Mouse (Mus musculus): ENCODE results near the gene Tor3a.
"Not testable (repeated sequence)": the region's sequence is repeated elsewhere in the genome, so short reads cannot be mapped to it uniquely, and the experiment has no call there.

Tor3a gene

GRCm38 (mm10) chr1:156669208-156669983, 4.8 kb downstream of the Tor3a start:
- no peak for DNase-seq

- no peak for DNase-seq
Observed at GRCm38 (mm10) chr1:156668602-156669001, 5.6 kb downstream of the Tor3a start.

- no peak for DNase-seq
Observed at GRCm38 (mm10) chr1:156667141-156667926, 6.8 kb downstream of the Tor3a start.

GRCm38 (mm10) chr1:156665777-156666176, 8.4 kb downstream of the Tor3a start:
- DNase-seq, result no peak

GRCm38 (mm10) chr1:156660660-156661236, 13.4 kb downstream of the Tor3a start:
- not testable (repeated sequence) for DNase-seq

GRCm38 (mm10) chr1:156659906-156660659, 14.1 kb downstream of the Tor3a start:
- DNase-seq, result no peak

- DNase-seq, result no peak
Observed at GRCm38 (mm10) chr1:156658676-156659075, 15.5 kb downstream of the Tor3a start.

- no peak for DNase-seq
Observed at GRCm38 (mm10) chr1:156657523-156657922, 16.6 kb downstream of the Tor3a start.

GRCm38 (mm10) chr1:156654735-156655530, 19.2 kb downstream of the Tor3a start:
- DNase-seq, result no peak

- DNase-seq, result no peak
Observed at GRCm38 (mm10) chr1:156652189-156652822, 21.9 kb downstream of the Tor3a start.

- no peak for DNase-seq
Observed at GRCm38 (mm10) chr1:156650631-156651030, 23.5 kb downstream of the Tor3a start.

GRCm38 (mm10) chr1:156648705-156649104, 25.5 kb downstream of the Tor3a start:
- no peak for DNase-seq

- DNase-seq, result no peak
Observed at GRCm38 (mm10) chr1:156645971-156646370, 28.2 kb downstream of the Tor3a start.

- no peak for DNase-seq
Observed at GRCm38 (mm10) chr1:156644780-156645523, 29.2 kb downstream of the Tor3a start.

GRCm38 (mm10) chr1:156644061-156644460, 30.1 kb downstream of the Tor3a start:
- DNase-seq, result no peak

- DNase-seq, result no peak
Observed at GRCm38 (mm10) chr1:156642813-156643212, 31.3 kb downstream of the Tor3a start.

GRCm38 (mm10) chr1:156641808-156642207, 32.3 kb downstream of the Tor3a start:
- DNase-seq, result no peak

GRCm38 (mm10) chr1:156640577-156640976, 33.6 kb downstream of the Tor3a start:
- DNase-seq, result peak; percentile 22

GRCm38 (mm10) chr1:156639455-156639854, 34.7 kb downstream of the Tor3a start:
- DNase-seq, result no peak

- no peak for DNase-seq
Observed at GRCm38 (mm10) chr1:156635148-156635547, 39.0 kb downstream of the Tor3a start.

GRCm38 (mm10) chr1:156633095-156633494, 41.1 kb downstream of the Tor3a start:
- DNase-seq, result peak; percentile 17
